Mouse (Mus musculus) frontal cortex, postnatal 14 days (tissue): ENCODE measurements at regions not wholly inside any gene's neighbourhood (a gene's known extent, or its start where the extent isn't known, plus 50 kb on each side); places are given as distances from the start of the nearest gene placed in this dataset.

ENCODE experiments used
- DNase-seq, 2 experiments: peaks; one replicate each; pipeline ENCODE4 v3.0.0; 2022; ENCODE audit warnings: low spot score in 2 of 2

DNA sequence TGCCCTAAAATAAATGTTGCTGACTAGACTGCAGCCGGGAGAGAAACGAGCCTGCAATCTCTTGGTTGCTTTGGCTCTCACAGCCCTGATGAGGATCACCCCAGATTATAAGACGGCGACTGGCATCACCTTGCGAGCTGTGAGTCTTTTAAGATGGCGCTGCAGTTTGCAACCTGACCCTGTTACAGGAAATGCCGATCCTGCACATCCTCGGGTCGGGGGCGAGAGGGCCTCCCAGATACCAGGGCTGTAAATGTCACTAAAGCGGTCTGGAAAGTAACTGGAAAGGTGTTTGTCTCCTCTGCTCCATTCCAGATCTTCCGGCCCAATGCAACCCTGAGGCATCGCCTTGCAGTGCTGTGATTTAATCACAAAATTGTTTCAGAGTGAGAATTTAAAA is 53.4 kb downstream of the Cartpt start:
- no peak for DNase-seq

DNA sequence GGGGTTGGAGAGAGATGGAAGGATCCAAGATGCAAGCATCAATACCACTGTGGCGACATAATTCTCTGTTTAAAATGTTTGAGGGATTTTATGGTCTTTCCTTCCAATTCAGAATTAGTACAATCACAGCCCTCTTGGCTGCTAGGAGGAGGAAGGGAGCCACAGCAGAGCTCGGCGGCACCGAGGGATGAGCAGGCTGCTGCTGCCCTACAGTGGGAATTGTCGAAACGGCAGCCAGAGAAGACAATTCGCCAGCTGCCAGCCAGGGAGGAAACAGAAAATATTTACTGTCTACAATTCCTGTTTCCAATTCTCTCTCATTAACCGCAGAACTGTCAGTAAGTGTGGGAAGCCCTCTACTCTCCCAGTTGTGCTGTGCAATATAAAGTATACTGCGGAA is 58.3 kb downstream of the Cartpt start:
- peak in 1 of 2 experiments; percentile 50 for DNase-seq

- DNase-seq, result no peak
Observed at GRCm38 (mm10) chr13:99839446-99839845, 61.4 kb downstream of the Cartpt start.

- peak; percentile 65 to 81 for DNase-seq
Observed at GRCm38 (mm10) chr13:99837772-99838425, 63.0 kb downstream of the Cartpt start.

DNA sequence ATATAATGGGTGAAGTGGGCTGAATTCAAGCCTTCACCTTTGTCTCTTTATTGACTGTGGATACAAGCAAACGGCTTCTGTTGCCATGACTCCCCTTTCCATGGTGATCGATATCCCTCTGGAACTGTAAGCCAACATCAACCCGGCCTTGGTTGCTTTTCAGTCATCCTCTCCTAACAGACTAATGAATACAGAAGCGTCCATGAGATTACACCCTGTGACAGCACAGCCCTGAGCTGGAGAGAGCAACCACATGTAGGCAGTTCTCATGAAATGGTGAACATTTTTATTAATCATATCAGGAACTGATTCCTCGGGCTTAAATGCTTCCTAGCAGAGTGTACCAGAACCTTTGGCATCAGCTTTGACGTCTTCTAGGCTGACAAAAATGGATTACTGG is 63.7 kb downstream of the Cartpt start:
- no peak for DNase-seq

GRCm38 (mm10) chr13:99836586-99836985 is 64.3 kb downstream of the Cartpt start:
- no peak for DNase-seq

DNA sequence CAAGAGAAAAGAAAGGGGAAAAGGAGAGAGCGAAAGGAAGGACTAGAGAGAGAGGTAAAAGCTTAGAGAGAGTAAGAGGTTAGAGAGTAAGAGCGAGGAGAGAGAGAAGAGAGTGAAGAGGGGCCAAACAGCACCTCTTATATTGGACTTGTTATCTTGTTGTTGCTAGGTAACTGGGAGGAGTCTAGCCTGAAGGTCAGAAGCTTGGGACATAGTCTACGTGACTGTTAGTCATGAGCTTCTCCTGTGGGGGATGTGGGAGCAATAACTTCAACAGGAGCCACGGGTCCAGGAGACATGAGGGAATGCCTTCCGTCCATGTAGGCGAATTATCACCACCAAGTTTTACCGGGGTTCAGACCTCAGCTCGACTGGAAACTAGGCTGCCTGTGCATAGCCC is 65.4 kb downstream of the Cartpt start:
- no peak for DNase-seq

- DNase-seq, result no peak
Observed at GRCm38 (mm10) chr13:99830080-99830724, 70.7 kb downstream of the Cartpt start.

DNA sequence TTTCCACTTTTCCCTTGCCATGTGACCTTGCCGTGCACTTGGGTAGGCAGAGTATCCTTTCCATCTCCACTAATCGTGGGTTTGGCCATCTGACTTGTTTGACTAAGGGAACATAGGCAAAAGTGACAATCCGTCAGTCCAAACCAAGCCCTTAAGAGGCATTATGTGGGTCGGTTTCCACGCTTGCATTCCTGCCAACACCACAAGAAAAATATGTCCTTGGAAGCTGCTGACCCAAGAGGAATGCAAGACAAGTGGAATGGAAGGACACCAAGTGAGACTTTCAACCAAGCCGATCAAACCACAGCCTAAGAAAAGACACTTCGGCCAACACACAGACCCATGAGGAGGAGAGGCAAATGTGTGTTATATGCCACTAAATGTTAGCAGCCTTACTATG is 73.3 kb downstream of the Cartpt start:
- no peak for DNase-seq

- no peak for DNase-seq
Observed at GRCm38 (mm10) chr13:99824625-99825024, 76.3 kb downstream of the Cartpt start.

DNA sequence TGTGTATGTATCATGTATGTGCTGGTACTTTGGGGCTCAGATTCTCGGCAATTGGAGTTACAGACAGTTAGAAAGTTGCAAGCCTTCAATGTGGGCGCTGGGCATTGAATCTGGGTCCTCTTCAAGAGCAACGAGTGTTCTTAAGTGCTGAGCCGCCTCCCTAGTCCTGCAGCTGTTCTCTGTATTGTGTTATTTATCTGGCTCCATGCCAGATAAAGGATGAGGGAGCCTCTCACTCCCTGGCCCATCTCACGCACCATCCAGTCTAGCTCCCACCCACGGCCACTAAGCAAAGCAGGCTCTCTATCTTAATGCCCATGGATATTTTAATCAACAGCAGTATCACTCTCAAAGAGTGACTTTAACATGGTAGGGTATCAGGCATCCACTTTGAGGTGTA is 84.2 kb downstream of the Cartpt start:
- no peak for DNase-seq

- no peak for DNase-seq
Observed at GRCm38 (mm10) chr13:99815786-99816185, 85.1 kb downstream of the Cartpt start.

DNA sequence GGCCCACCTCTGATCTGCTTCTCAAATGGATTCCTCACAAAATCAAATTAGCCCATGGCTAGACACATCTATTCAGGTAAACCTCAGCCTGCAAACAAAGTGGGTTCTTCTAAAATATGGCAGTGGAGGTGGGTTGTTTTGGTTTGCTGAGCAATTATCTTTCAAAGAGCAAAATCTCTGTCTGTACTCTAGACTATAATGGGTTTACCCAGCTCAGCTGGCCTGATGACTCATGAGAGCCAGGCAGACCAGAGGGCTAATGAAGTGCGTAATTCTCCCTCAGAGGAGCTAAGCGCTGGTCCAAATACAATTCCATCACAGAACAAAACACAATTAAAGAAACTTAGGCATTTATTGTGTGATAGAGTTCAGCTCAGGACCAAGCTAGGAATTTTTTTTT is 86.1 kb downstream of the Cartpt start:
- DNase-seq, result no peak

DNA sequence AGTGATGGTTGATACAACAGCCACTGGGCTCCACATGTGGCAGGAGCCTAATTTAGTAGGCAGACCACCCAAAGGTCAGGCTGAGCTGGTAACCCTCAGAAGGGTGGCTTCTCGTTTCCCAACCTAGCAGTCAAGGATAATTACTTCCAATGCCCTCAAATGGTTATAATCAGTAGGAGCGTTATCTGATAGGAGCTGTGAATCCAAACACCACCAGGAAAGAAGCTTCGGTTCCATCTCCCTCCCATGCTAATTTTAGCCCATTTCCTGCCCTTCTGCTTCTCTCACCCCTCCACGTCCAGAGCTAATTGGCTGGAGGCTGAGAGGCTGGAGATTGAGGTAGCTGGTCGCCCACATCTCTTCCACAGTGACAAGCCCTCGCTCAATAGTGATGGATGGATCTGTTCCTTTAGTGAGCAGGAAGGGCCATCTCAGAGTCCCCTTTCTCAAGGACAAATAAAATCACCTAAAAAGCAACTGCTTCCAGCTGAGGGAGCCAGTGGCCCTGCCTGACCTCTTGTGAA is 86.8 kb downstream of the Cartpt start:
- no peak for DNase-seq

DNA sequence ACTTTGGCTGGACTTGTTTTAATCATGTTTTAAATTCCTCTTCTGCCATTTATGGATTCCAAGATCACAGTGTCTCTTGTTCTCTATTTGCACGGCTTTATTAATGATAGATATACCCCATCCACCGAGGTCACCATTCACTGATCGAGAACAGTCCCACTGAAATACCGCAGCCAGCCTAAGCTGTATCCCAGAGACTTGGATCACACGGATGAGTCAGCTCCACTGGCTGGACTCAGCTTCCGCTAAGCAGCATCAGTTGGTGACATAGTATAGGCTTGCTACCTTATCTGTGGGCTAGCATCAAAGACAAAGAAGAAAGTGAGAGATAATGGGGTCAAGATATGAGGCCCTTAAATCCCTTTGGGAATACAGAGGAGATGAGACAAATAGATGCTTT is 106.4 kb downstream of the Cartpt start:
- DNase-seq, result no peak

DNA sequence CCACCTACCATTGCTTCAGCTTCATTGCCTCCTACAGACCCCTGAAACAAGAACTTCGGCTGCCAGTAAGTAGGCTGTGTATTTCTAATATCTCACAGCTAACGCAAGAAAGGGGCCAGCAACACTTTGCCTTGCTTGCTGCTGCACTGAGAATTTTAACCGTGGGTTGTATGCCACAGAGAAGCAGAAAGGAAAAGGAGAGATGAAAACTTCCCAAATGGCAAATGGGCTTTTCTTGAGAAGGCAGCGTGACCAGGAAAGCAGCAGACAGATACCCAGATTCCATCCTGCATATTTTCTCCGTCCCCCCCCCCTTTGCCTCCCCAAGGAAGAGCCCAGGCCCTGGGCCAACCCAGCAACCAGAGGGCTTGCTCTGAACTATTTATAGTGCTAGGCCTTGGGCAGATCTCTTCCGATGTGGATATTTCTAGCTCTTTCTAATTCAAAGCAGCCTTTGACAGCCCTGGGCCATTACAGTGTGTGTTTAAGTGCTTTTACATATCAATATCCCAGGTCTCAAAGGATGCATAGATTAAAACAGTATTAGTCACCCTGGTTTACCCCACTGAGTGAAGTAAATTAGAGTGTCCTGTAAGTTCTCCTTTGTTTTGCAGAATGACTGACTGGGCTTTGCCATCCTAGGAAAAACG is 107.0 kb downstream of the Cartpt start:
- DNase-seq, result no peak

DNA sequence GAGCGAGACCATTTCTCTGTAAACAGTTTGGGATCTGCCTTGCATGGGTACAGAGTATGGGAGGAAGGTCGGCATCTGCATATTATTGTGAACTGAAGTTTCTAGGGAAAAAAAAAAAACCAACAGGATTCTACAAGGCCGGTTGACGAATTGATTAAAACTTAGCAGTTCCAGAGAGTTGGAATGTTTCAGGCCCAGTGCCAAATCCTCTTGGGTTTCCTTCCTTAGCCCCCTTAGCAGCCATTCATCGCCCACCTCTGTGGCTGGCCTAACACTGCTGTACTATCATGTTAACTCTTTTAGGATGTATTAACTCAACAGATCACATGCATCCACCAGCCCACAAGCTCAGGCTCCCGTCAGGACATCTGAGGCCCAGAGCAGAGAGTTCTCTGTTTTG is 107.9 kb downstream of the Cartpt start:
- no peak for DNase-seq

GRCm38 (mm10) chr13:99790951-99791350 is 109.9 kb downstream of the Cartpt start:
- DNase-seq, result no peak

DNA sequence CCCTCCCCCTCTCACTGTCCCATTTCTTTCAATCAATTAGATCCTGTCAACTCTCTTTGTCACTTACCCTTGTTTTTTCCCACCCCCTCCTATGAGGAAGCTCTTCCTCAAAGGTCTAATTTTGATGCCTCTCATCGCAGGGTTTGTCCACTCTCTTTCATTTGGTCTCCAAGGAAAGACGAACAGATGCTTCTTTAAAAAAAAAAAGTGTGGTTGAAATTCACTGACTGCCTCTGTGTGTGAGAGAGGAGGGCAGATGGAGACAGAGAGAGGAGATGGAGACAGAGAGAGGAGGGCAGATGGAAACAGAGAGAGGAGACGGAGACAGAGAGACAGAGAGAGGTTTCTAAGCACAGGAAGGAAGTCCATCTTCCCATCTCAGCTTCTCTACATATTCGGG is 113.1 kb downstream of the Cartpt start:
- DNase-seq, result no peak

DNA sequence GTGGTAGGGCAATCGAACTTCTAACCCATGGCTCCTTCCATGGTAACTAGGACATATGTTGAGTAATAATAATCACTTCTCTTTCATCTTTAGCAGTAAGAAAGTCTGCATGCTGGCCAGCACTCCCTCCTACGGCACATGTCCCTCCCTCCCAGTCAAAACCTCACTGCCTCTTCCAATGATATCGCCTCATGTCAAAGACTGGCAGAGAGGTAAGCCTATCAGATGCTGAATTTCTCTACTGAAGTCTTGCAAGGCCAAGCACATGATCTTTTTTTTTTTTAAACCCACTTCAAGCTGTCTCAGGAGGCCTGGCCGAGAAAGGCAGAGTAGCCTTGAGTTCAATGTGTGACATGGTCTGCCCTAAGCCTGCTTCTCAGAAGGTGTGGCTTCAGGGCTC is 115.5 kb downstream of the Cartpt start:
- DNase-seq, result no peak

DNA sequence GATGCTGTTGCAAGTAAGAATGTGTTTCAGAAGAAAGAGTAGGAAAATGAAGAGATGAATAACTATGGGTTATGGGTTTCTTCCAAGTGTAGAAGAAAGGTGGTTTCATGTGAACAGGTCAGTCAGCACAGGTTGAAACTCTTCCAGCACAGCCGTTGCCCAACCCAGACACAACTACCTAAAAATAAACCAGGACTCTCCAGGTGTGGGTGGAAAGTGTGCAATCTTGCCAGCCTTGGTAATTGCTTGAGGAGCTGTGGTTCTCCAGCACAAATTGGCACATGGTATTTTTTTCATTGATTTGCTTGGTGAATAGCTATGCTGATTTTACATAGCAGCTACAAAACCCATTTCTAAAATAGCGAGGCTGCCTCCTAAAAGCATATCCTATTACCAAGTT is 116.6 kb downstream of the Cartpt start:
- DNase-seq, result no peak

DNA sequence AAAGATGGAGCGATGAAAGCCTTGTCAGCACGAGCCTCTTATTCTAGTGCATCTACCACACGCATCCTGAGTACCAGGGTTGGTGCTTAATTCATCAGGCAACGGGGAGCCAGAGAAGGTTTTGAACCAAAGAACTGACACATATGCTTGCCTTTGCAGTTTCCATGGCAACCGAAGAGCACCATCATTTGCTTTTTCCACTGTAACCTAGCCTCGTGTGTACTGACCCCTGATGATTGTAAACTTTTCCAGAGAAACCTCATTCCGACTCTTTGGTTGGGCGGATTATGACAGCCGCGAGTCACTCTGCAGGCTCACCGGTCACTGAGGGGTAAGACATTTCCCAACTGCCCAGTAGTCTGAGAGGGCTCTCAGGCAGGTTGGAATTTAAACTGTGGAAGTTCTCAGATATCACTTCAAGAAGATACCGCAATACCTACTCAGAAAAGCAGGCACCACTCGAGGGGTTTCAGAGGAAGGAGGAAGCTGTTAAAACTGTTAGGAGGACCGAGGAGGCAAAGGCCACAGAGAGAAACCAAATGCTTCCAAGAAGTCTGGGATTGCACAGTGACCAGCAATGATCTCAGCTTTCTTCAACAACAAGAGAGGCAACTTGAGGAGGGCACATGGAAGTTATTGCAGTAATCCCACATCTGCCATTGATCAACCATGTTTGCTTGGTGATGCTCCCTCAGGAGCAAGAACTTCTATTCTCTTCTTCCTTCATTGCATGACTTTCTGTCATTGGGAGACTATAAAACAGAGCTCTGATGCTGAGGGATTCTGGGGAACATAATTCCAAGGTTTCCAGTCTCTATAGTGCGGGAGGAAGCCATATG is 117.8 kb downstream of the Cartpt start:
- DNase-seq, result no peak
